Mouse (Mus musculus) hindbrain, embryonic 12.5 days (tissue): ENCODE measurements around the gene Pdcl. TPM values are rescaled to one million over a fixed set of nuclear protein-coding genes. Genes with fewer than 3 reads are reported as not detected.

Experiments used
- ATAC-seq: fragments of 200-750 bp; cut with Nextera tagmentation; 2 replicates; pipeline ENCODE4 v1.8.0; 2017; ENCODE audit warnings: moderate TSS enrichment; ENCODE audit not compliant: low FRiP score
- H3K27ac ChIP-seq: fragments of 300-500 bp; sonication (generic); 2 replicates; pipeline ENCODE4 v1.5.1; 2016; ENCODE audit warnings: mild to moderate bottlenecking
- H3K27me3 ChIP-seq: fragments of 300-500 bp; sonication (generic); 2 replicates; pipeline ENCODE4 v1.6.1; 2016; ENCODE audit warnings: mild to moderate bottlenecking
- H3K36me3 ChIP-seq: fragments of 300-500 bp; sonication (generic); 2 replicates; pipeline ENCODE4 v1.6.1; 2016; ENCODE audit warnings: mild to moderate bottlenecking
- H3K4me1 ChIP-seq: fragments of 300-500 bp; sonication (generic); 2 replicates; pipeline ENCODE4 v1.6.1; 2016
- H3K4me2 ChIP-seq: fragments of 300-500 bp; sonication (generic); replicated peaks from 2 replicates; pipeline ENCODE4 v1.6.1; 2016; ENCODE audit warnings: mild to moderate bottlenecking
- H3K4me3 ChIP-seq: fragments of 300-500 bp; sonication (generic); 2 replicates; pipeline ENCODE4 v1.5.1; 2016; ENCODE audit warnings: mild to moderate bottlenecking
- H3K9ac ChIP-seq: fragments of 300-500 bp; sonication (generic); 2 replicates; pipeline ENCODE4 v1.6.1; 2016; ENCODE audit warnings: mild to moderate bottlenecking, moderate library complexity
- H3K9me3 ChIP-seq: fragments of 300-500 bp; sonication (generic); replicated peaks from 2 replicates; pipeline ENCODE4 v1.6.1; 2016; ENCODE audit warnings: mild to moderate bottlenecking
- WGBS: fragments of 180-500 bp; shearing (Covaris S2); methylation state at CpG from one replicate; pipeline ENCODE4 v1.1.7; 2016; 5-methylcytosine and 5-hydroxymethylcytosine counted together
- polyA plus RNA-seq: library from polyadenylated mRNA; unstranded; fragments of >200 nt; fragmentation: Nextera tagmentation; extraction: Ambion mirVana; gene quantifications from 2 replicates; pipeline ENCODE4 v1.2.1, GENCODE M21; 2016

Gene Pdcl
- 73.3 and 81.1 TPM in 2 replicates for polyA plus RNA-seq

GRCm38 (mm10) chr2:37358633-37359540 is at the start of gene Pdcl:
TSS of gene Pdcl (minus strand) at chr2:37359332.
- peak within 1 kb of the TSS; percentile 70 for H3K9ac ChIP-seq
- peak within 1 kb of the TSS; percentile 73 for H3K4me2 ChIP-seq
- peak within 1 kb of the TSS; percentile 91 for H3K27ac ChIP-seq
- no peaks in the 10 kb centered on the region for H3K27me3 ChIP-seq
- H3K4me3 ChIP-seq: peak within 1 kb of the TSS; percentile 67
- peaks cover 30% of the 10 kb centered on the region for H3K36me3 ChIP-seq
- H3K9me3 ChIP-seq: no peaks in the 10 kb centered on the region
- peak; percentile 98 for ATAC-seq
- WGBS: under 1% methylated on average over 42 of the region's 42 CpGs
- peaks cover 11% of the 10 kb centered on the region for H3K4me1 ChIP-seq

- ATAC-seq: no peak
- H3K4me3 ChIP-seq: no peak overlapping the region
- H3K9ac ChIP-seq: no peak overlapping the region
- no peak overlapping the region for H3K4me2 ChIP-seq
- H3K4me1 ChIP-seq: no peaks in the 10 kb centered on the region
- 74% methylated on average over 1 of the region's 1 CpGs for WGBS
- peaks cover 28% of the 10 kb centered on the region for H3K36me3 ChIP-seq
- no peak overlapping the region for H3K27ac ChIP-seq
- H3K9me3 ChIP-seq: no peaks in the 10 kb centered on the region
- H3K27me3 ChIP-seq: no peaks in the 10 kb centered on the region
These were observed 36.4 kb upstream of the Pdcl start for GRCm38 (mm10) chr2:37395539-37395938.

GRCm38 (mm10) chr2:37382921-37383320 is 23.8 kb upstream of the Pdcl start:
- no peak for ATAC-seq
- 94% methylated on average over 9 of the region's 9 CpGs for WGBS

GRCm38 (mm10) chr2:37380189-37380588 is 21.1 kb upstream of the Pdcl start:
- no peak overlapping the region for H3K4me3 ChIP-seq
- no peak overlapping the region for H3K9ac ChIP-seq
- H3K4me1 ChIP-seq: no peaks in the 10 kb centered on the region
- no peaks in the 10 kb centered on the region for H3K9me3 ChIP-seq
- H3K27me3 ChIP-seq: no peaks in the 10 kb centered on the region
- no peak for ATAC-seq
- no peak overlapping the region for H3K27ac ChIP-seq
- H3K36me3 ChIP-seq: peaks cover 33% of the 10 kb centered on the region
- no peak overlapping the region for H3K4me2 ChIP-seq
- WGBS: 66% methylated on average over 2 of the region's 2 CpGs

More at GRCm38 (mm10) chr2:37382921-37383320, 23.8 kb upstream of the Pdcl start:
- H3K4me3 ChIP-seq: no peak overlapping the region
- no peak overlapping the region for H3K4me2 ChIP-seq
- H3K27ac ChIP-seq: no peak overlapping the region
- H3K27me3 ChIP-seq: no peaks in the 10 kb centered on the region
- peaks cover 27% of the 10 kb centered on the region for H3K36me3 ChIP-seq
- H3K9me3 ChIP-seq: no peaks in the 10 kb centered on the region
- H3K4me1 ChIP-seq: no peaks in the 10 kb centered on the region
- H3K9ac ChIP-seq: no peak overlapping the region

- Histone ChIP-seq H3K4me3 (no peak overlapping the region), H3K36me3 (peaks cover 26% of the 10 kb centered on the region), H3K9me3 (no peaks in the 10 kb centered on the region), H3K9ac (no peak overlapping the region), H3K27me3 (no peaks in the 10 kb centered on the region), H3K4me2 (no peak overlapping the region), H3K27ac (no peak overlapping the region), H3K4me1 (no peaks in the 10 kb centered on the region)
- no peak for ATAC-seq
- 97% methylated on average over 1 of the region's 1 CpGs for whole genome bisulfite sequencing
These were observed 16.9 kb upstream of the Pdcl start for GRCm38 (mm10) chr2:37376018-37376417.

- Histone ChIP-seq H3K36me3 (peaks cover 10% of the 10 kb centered on the region), H3K4me3 (no peak overlapping the region), H3K4me1 (no peaks in the 10 kb centered on the region), H3K4me2 (no peak overlapping the region), H3K27ac (no peak overlapping the region), H3K9me3 (no peaks in the 10 kb centered on the region), H3K27me3 (no peaks in the 10 kb centered on the region), H3K9ac (no peak overlapping the region)
- 88% methylated on average over 2 of the region's 2 CpGs for WGBS
- no peak for ATAC-seq
These were observed 11.5 kb upstream of the Pdcl start for GRCm38 (mm10) chr2:37370651-37371050.

GRCm38 (mm10) chr2:37359908-37360307 is 776 bp upstream of the Pdcl start:
- Histone ChIP-seq H3K4me2 (peak overlapping the region; percentile 73; the same call in 1 of the 2 replicates), H3K4me3 (no peak overlapping the region), H3K27ac (no peak overlapping the region), H3K9ac (no peak overlapping the region), H3K27me3 (no peaks in the 10 kb centered on the region), H3K9me3 (no peaks in the 10 kb centered on the region), H3K36me3 (peaks cover 20% of the 10 kb centered on the region), H3K4me1 (peaks cover 11% of the 10 kb centered on the region)
- no peak for ATAC-seq
- 95% methylated on average over 2 of the region's 2 CpGs for WGBS

GRCm38 (mm10) chr2:37355571-37355970 is 3.6 kb downstream of the Pdcl start:
- ATAC-seq: no peak
- peaks cover 11% of the 10 kb centered on the region for H3K4me1 ChIP-seq
- peaks cover 60% of the 10 kb centered on the region for H3K36me3 ChIP-seq
- no peaks in the 10 kb centered on the region for H3K27me3 ChIP-seq
- no peaks in the 10 kb centered on the region for H3K9me3 ChIP-seq
- H3K27ac ChIP-seq: no peak overlapping the region
- H3K9ac ChIP-seq: no peak overlapping the region
- no peak overlapping the region for H3K4me3 ChIP-seq
- no peak overlapping the region for H3K4me2 ChIP-seq
- WGBS: 93% methylated on average over 5 of the region's 5 CpGs

- Histone ChIP-seq H3K9me3 (no peaks in the 10 kb centered on the region), H3K36me3 (peaks cover 63% of the 10 kb centered on the region), H3K9ac (no peak overlapping the region), H3K4me2 (no peak overlapping the region), H3K4me1 (no peaks in the 10 kb centered on the region), H3K27me3 (no peaks in the 10 kb centered on the region), H3K27ac (no peak overlapping the region), H3K4me3 (no peak overlapping the region)
- 88% methylated on average over 7 of the region's 7 CpGs for WGBS
- no peak for ATAC-seq
These were observed 7.5 kb downstream of the Pdcl start for GRCm38 (mm10) chr2:37351671-37352070.

- H3K27ac ChIP-seq: no peak overlapping the region
- H3K4me2 ChIP-seq: no peak overlapping the region
- H3K9me3 ChIP-seq: no peaks in the 10 kb centered on the region
- H3K9ac ChIP-seq: no peak overlapping the region
- H3K4me1 ChIP-seq: no peaks in the 10 kb centered on the region
- no peak overlapping the region for H3K4me3 ChIP-seq
- WGBS: 63% methylated on average over 10 of the region's 10 CpGs
- ATAC-seq: no peak
- H3K27me3 ChIP-seq: no peaks in the 10 kb centered on the region
- no peaks in the 10 kb centered on the region for H3K36me3 ChIP-seq
These were observed 20.5 kb downstream of the Pdcl start for GRCm38 (mm10) chr2:37338497-37339187.

- Histone ChIP-seq H3K27ac (no peak overlapping the region), H3K36me3 (no peaks in the 10 kb centered on the region), H3K9ac (no peak overlapping the region), H3K4me3 (no peak overlapping the region), H3K9me3 (no peaks in the 10 kb centered on the region), H3K4me2 (no peak overlapping the region), H3K27me3 (no peaks in the 10 kb centered on the region), H3K4me1 (no peaks in the 10 kb centered on the region)
- ATAC-seq: no peak
- WGBS: 82% methylated on average over 2 of the region's 2 CpGs
These were observed 25.8 kb downstream of the Pdcl start for GRCm38 (mm10) chr2:37333321-37333720.

GRCm38 (mm10) chr2:37326215-37326614 is 32.9 kb downstream of the Pdcl start, which contains the start of gene Olfr368:
TSS of gene Olfr368 (plus strand) at chr2:37326515.
- H3K4me3 ChIP-seq: no peak within 1 kb of the TSS
- no peaks in the 10 kb centered on the region for H3K9me3 ChIP-seq
- H3K4me1 ChIP-seq: no peaks in the 10 kb centered on the region
- no peak within 1 kb of the TSS for H3K4me2 ChIP-seq
- no peak for ATAC-seq
- no peaks in the 10 kb centered on the region for H3K27me3 ChIP-seq
- 82% methylated on average over 1 of the region's 1 CpGs for WGBS
- no peak within 1 kb of the TSS for H3K9ac ChIP-seq
- no peak within 1 kb of the TSS for H3K27ac ChIP-seq
- H3K36me3 ChIP-seq: no peaks in the 10 kb centered on the region
